Mouse (Mus musculus) CH12.LX (cell line): Measurements from ENCODE around the gene Racgap1. TPM values are rescaled to one million over a fixed set of nuclear protein-coding genes. Genes with fewer than 3 reads are reported as not detected.

Experiments used
- DNase-seq: peaks from one replicate; pipeline ENCODE4 v3.0.0-alpha.2; 2013; ENCODE audit errors: extremely low read depth
- H3K27ac ChIP-seq: 2 replicates; pipeline ENCODE4 v1.5.1; 2012; ENCODE audit warnings: low read depth, mild to moderate bottlenecking, control low read depth, moderate library complexity; ENCODE audit not compliant: insufficient read depth
- H3K27me3 ChIP-seq: replicated peaks from 2 replicates; pipeline ENCODE3; 2012; ENCODE audit warnings: inconsistent platforms
- H3K36me3 ChIP-seq, 2 experiments: replicated peaks in 1 of 2; 2 replicates each; pipeline versions ENCODE3 to v1.6.1; 2012; ENCODE audit warnings: inconsistent platforms in 1 of 2, low read length in 1 of 2, mild to moderate bottlenecking in 1 of 2, mixed read lengths in 1 of 2, moderate library complexity in 1 of 2; ENCODE audit not compliant: control insufficient read depth in 1 of 2, insufficient read depth in 1 of 2
- H3K4me1 ChIP-seq, 2 experiments: 2 replicates each; pipeline ENCODE4 v1.6.1; 2012; ENCODE audit warnings: inconsistent platforms in 1 of 2, moderate library complexity in 1 of 2; ENCODE audit not compliant: insufficient read depth in 2 of 2, control insufficient read depth in 1 of 2
- H3K4me2 ChIP-seq: 2 replicates; pipeline ENCODE4 v1.6.1; 2012; ENCODE audit warnings: low read depth, mild to moderate bottlenecking, control low read depth; ENCODE audit not compliant: poor library complexity, insufficient read depth, severe bottlenecking
- H3K4me3 ChIP-seq, 3 experiments: fragments of 150-350 bp in 1 of 3; sonication (generic) in 1 of 3; replicated peaks in 1 of 3; 2 replicates each; pipeline versions ENCODE3 to v1.5.1; 2011 to 2012; ENCODE audit warnings: low read depth in 2 of 3, low read length in 2 of 3, mild to moderate bottlenecking in 2 of 3, moderate library complexity in 2 of 3, control low read depth in 1 of 3, improper control_type of control experiment in 1 of 3, inconsistent platforms in 1 of 3, mixed read lengths in 1 of 3; ENCODE audit not compliant: poor library complexity in 1 of 3
- H3K79me2 ChIP-seq: replicated peaks from 2 replicates; pipeline ENCODE4 v1.6.1; 2012; ENCODE audit warnings: mild to moderate bottlenecking, moderate library complexity; ENCODE audit not compliant: control insufficient read depth, poor library complexity, insufficient read depth, severe bottlenecking; ENCODE audit errors: extremely low read depth
- H3K9ac ChIP-seq: 2 replicates; pipeline ENCODE4 v1.6.1; 2012; ENCODE audit warnings: low read depth, mild to moderate bottlenecking, control low read depth, moderate library complexity; ENCODE audit not compliant: insufficient read depth
- H3K9me3 ChIP-seq: replicated peaks from 2 replicates; pipeline ENCODE3; 2012; ENCODE audit warnings: low read length, inconsistent platforms, mixed read lengths
- BHLHE40 ChIP-seq: IDR thresholded peaks from 2 replicates; pipeline ENCODE4 v1.6.1; 2011; ENCODE audit warnings: mild to moderate bottlenecking, low read depth, low read length, improper control_type of control experiment
- CHD1 ChIP-seq: IDR thresholded peaks from 2 replicates; pipeline ENCODE4 v1.6.1; 2012; ENCODE audit warnings: low read depth, low read length, improper control_type of control experiment, inconsistent platforms
- CHD2 ChIP-seq: IDR thresholded peaks from 2 replicates; pipeline ENCODE4 v1.6.1; 2011; ENCODE audit warnings: low read length, improper control_type of control experiment
- ELF1 ChIP-seq: IDR thresholded peaks from 2 replicates; pipeline ENCODE4 v1.6.1; 2014; ENCODE audit warnings: low read depth, mild to moderate bottlenecking, inconsistent platforms, low read length, improper control_type of control experiment
- GABPA ChIP-seq: IDR thresholded peaks from 2 replicates; pipeline ENCODE4 v1.6.1; 2012; ENCODE audit warnings: low read depth, low read length, improper control_type of control experiment, inconsistent platforms; ENCODE audit not compliant: insufficient replicate concordance
- HCFC1 ChIP-seq: IDR thresholded peaks from 2 replicates; pipeline ENCODE4 v1.6.1; 2012; ENCODE audit warnings: low read depth, mild to moderate bottlenecking, inconsistent platforms, low read length, improper control_type of control experiment
- JUND ChIP-seq: conservative IDR thresholded peaks from 2 replicates; pipeline ENCODE4 v1.6.1; 2011; ENCODE audit warnings: low read depth, low read length, improper control_type of control experiment
- MAZ ChIP-seq: IDR thresholded peaks from 2 replicates; pipeline ENCODE4 v1.6.1; 2012; ENCODE audit warnings: low read depth, mild to moderate bottlenecking, inconsistent platforms, low read length, improper control_type of control experiment, moderate library complexity
- MXI1 ChIP-seq: IDR thresholded peaks from 2 replicates; pipeline ENCODE4 v1.6.1; 2011; ENCODE audit warnings: mild to moderate bottlenecking, low read depth, low read length, improper control_type of control experiment
- MYC ChIP-seq: IDR thresholded peaks from 2 replicates; pipeline ENCODE4 v1.6.1; 2011; ENCODE audit warnings: low read depth, mild to moderate bottlenecking, improper control_type of control experiment, low read length
- NELFE ChIP-seq: IDR thresholded peaks from 2 replicates; pipeline ENCODE4 v1.6.1; 2011; ENCODE audit warnings: low read depth, low read length, improper control_type of control experiment
- POLR2A ChIP-seq: IDR thresholded peaks from 2 replicates; pipeline ENCODE4 v1.6.1; 2011; ENCODE audit warnings: low read depth, mild to moderate bottlenecking, improper control_type of control experiment, low read length
- POLR2AphosphoS2 ChIP-seq: IDR thresholded peaks from 2 replicates; pipeline ENCODE4 v1.6.1; 2011; ENCODE audit warnings: low read depth, low read length, improper control_type of control experiment
- SMC3 ChIP-seq: IDR thresholded peaks from 2 replicates; pipeline ENCODE4 v1.6.1; 2011; ENCODE audit warnings: low read depth, low read length, improper control_type of control experiment
- TCF12 ChIP-seq: IDR thresholded peaks from 2 replicates; pipeline ENCODE4 v1.6.1; 2014; ENCODE audit warnings: low read depth, mild to moderate bottlenecking, inconsistent platforms, low read length, improper control_type of control experiment
- USF1 ChIP-seq: IDR thresholded peaks from 2 replicates; pipeline ENCODE4 v1.6.1; 2014; ENCODE audit warnings: low read depth, mild to moderate bottlenecking, inconsistent platforms, low read length, improper control_type of control experiment
- dilution Hi-C: fragments of 300-500 bp; cut with MboI; formaldehyde crosslinking; loops from 2 replicates; pipeline ENCODE4 v1.14.3; 2020; ENCODE audit warnings: low sequenced_read_pairs; ENCODE audit not compliant: extremely low pct_unique_long_range_greater_than_20kb, extremely low pct_ligation_motif_present
- in situ Hi-C: fragments of 300-500 bp; cut with MboI; formaldehyde crosslinking; loops from 3 replicates; pipeline ENCODE4 v1.14.3; 2019; ENCODE audit warnings: low sequenced_read_pairs, low pct_ligation_motif_present, low pct_unique_long_range_greater_than_20kb, mixed read lengths
- polyA plus RNA-seq: library from polyadenylated mRNA; unstranded; fragments of >175 nt; gene quantifications from 2 replicates; pipeline ENCODE4 v1.2.1, GENCODE M21; 2012; ENCODE audit warnings: low read depth; ENCODE audit not compliant: insufficient read length
- total RNA-seq, 2 experiments: library from RNA; depleted of rRNA; stranded (reverse); fragments of 300-350 nt in 1 of 2; fragments of >200 nt in 1 of 2; gene quantifications; 2 replicates each; pipeline ENCODE4 v1.2.3; 2012 to 2014

The Racgap1 gene
- total and polyA plus RNA-seq, 3 experiments, result 97.9 to 131 (median 130) TPM

DNA sequence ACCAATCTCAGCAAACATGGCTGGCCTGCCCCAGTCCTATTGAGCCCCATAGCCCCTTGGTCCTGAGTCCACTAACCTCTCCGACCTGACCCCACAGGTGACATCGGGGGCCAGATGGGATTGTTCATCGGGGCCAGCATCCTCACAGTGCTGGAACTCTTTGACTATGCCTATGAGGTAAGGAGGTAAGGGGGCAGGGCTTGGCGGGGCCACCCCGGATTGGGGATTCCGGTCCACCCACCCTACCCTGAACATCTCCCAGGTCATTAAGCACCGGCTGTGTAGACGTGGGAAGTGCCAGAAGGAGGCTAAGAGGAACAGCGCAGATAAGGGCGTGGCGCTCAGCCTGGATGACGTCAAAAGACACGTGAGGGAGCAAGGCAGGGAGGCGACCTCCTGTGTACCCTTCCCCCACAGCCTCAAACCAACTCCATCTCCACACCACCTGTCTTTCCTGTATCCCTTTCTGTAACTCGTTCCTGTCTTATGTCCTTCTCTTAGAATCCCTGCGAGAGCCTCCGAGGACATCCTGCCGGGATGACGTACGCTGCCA is 47.2 kb upstream of the Racgap1 start:
- H3K4me3 ChIP-seq, result no peak overlapping the region
- peaks cover 17 to 26% of the 10 kb centered on the region in 2 experiments for H3K4me1 ChIP-seq
- dilution Hi-C loops (no loop called here), in situ Hi-C loops (no loop called here)
- no peaks in the 10 kb centered on the region; the same call in 1 of the 2 replicates for H3K79me2 ChIP-seq
- no peak overlapping the region for H3K4me2 ChIP-seq
- H3K27me3 ChIP-seq, result peaks cover 42% of the 10 kb centered on the region
- no peaks in the 10 kb centered on the region for H3K9me3 ChIP-seq
- no peak overlapping the region for H3K9ac ChIP-seq
- TF ChIP-seq POLR2A (no peak), MAZ (no peak), GABPA (no peak), BHLHE40 (peak; percentile 66), HCFC1 (no peak)
- TF ChIP-seq, all 38 proteins: peak for 1
- no peak for DNase-seq
- Histone ChIP-seq H3K36me3 (peaks cover 0 to 9% of the 10 kb centered on the region in 2 experiments), H3K27ac (no peak overlapping the region)

DNA sequence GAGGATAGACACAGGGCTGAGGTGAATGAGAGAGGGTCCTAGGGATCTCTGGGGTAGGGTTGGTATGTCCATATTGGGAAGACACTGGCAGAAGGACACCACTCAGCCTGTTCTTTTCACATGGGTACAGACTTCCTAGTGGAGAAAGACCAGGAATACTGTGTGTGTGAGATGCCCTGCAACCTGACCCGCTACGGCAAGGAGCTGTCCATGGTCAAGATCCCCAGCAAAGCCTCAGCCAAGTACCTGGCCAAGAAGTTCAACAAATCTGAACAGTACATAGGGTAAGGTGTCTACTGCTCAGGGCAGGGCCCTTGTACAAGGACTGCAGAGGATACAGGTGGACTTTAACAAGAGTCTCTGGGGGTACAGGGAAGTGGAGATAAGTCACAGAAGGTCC is 45.9 kb upstream of the Racgap1 start:
- in situ Hi-C loops, result no loop called here
- H3K36me3 ChIP-seq, result peaks cover 0 to 1% of the 10 kb centered on the region in 2 experiments
- DNase-seq, result no peak
- peaks cover 13 to 14% of the 10 kb centered on the region in 2 experiments for H3K4me1 ChIP-seq
- H3K27ac ChIP-seq, result no peak overlapping the region
- H3K9ac ChIP-seq, result no peak overlapping the region
- H3K4me2 ChIP-seq, result no peak overlapping the region
- dilution Hi-C loops, result no loop called here
- peaks cover 55% of the 10 kb centered on the region for H3K27me3 ChIP-seq
- TF ChIP-seq POLR2AphosphoS2, result no peak
- no peak for TF ChIP-seq POLR2A
- TF ChIP-seq CHD1, result no peak
- no peak for TF ChIP-seq USF1
- TF ChIP-seq CHD2, result no peak
- TF ChIP-seq JUND, result no peak
- no peak for TF ChIP-seq TCF12
- no peak for TF ChIP-seq GABPA
- TF ChIP-seq HCFC1, result no peak
- no peak for TF ChIP-seq MXI1
- no peak for TF ChIP-seq ELF1
- no peak for TF ChIP-seq MYC
- no peak for TF ChIP-seq SMC3
- TF ChIP-seq NELFE, result no peak
- no peaks in the 10 kb centered on the region for H3K9me3 ChIP-seq
- H3K4me3 ChIP-seq, result no peak overlapping the region
- H3K79me2 ChIP-seq, result no peaks in the 10 kb centered on the region
